Mouse (Mus musculus): ENCODE results near the gene Tmem72. TPM values are rescaled to one million over a fixed set of nuclear protein-coding genes. Genes with fewer than 3 reads are reported as not detected.

Gene Tmem72
- total RNA-seq, 2 experiments from 2014 or later, result 1.0 to 1.2 TPM

Small RNA genes lying within 50 kb of the gene (microRNA-seq; reads per million reads assigned to microRNA genes)
- gene Mir7043, result 0 to 0.53 reads per million in 2 experiments

Other genes starting within 250 kb of the Tmem72 start
- gene Olfr211, start 227.8 kb downstream of the Tmem72 start, total RNA-seq (2021), result not detected
- not detected for gene Olfr212, start 210.4 kb downstream of the Tmem72 start, total RNA-seq (2021)
- gene Olfr213, start 178.5 kb downstream of the Tmem72 start, total RNA-seq (2021), result not detected
- 1 to 10 TPM; 2.3 to 3.3 TPM for gene Gm5580, start 165.8 kb downstream of the Tmem72 start, total RNA-seq (2021)
- gene Olfr214, start 162.7 kb downstream of the Tmem72 start, total RNA-seq (2021), result not detected
- gene Olfr215, start 132.7 kb downstream of the Tmem72 start, total RNA-seq (2021), result not detected
- gene Zfp422, start 87.9 kb downstream of the Tmem72 start, total RNA-seq (2021), result 10 to 100 TPM; 25.2 to 29.6 TPM
- gene Depp1, start 66.3 kb downstream of the Tmem72 start, total RNA-seq (2021), result 10 to 100 TPM in 1 of 2 experiments, 1 to 10 TPM in 1; 2.5 to 12.4 TPM
- gene Rassf4, start 43.0 kb downstream of the Tmem72 start, total RNA-seq (2021), result 1 to 10 TPM; 4.3 to 5.0 TPM

Data from left cerebral cortex, postnatal 14 days (tissue).